Mouse (Mus musculus) splenic B cell, adult 2 months (primary cell): ENCODE data around the gene Chsy1.

Source experiments
- DNase-seq: peaks from one replicate; pipeline ENCODE4 v3.0.0-alpha.2; 2011; ENCODE audit warnings: low read depth, low spot score
- H3K27me3 ChIP-seq: 2 replicates; pipeline ENCODE4 v1.6.1; 2012; ENCODE audit warnings: mild to moderate bottlenecking, low read length, moderate library complexity, mixed read lengths; ENCODE audit not compliant: control insufficient read depth, poor library complexity, insufficient read depth, severe bottlenecking
- H3K36me3 ChIP-seq: 2 replicates; pipeline ENCODE4 v1.6.1; 2012; ENCODE audit warnings: mild to moderate bottlenecking, low read length, moderate library complexity, mixed read lengths; ENCODE audit not compliant: control insufficient read depth, poor library complexity, insufficient read depth, severe bottlenecking

The Chsy1 gene

DNA sequence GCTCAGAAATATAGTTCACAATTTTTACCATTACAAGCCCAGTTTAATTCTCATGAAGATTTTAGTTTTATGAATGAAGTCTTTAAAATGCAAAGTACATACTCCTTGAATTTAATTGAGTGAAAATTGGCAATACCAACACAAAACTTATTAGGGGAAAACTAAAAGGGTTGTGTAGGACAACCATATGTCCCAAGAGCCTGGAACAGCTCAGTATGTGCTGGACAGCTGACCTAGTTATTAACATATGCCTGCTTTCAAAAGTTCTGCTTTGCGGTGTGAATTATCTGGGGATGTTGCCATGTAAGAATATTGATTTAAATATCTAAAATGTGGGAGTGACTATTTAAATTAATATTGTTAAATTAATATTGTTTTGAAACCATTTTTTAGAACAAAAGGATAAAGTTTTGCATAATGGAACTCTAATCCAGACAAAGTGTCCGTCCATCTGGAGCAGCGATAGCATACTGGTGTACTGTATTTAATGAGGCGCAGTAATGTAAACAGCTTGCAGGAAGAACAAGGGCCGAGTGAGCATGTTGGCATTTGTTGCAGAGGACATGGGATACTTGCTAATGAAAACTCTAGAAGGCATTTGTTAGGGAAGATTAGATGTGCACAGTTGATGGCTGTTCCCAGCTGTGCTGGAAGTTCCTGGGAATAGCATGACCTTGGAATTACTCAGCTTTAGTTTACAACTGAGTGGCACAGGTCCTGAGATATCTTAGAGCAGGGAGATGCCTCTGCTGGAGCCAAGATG lies 55.9 kb downstream of the Chsy1 start:
- Histone ChIP-seq H3K36me3 (no peaks in the 10 kb centered on the region; the same call in 1 of the 2 replicates), H3K27me3 (no peaks in the 10 kb centered on the region)
- no peak for DNase-seq

GRCm38 (mm10) chr7:66168877-66169276 lies 59.6 kb downstream of the Chsy1 start:
- Histone ChIP-seq H3K27me3 (no peaks in the 10 kb centered on the region), H3K36me3 (peaks cover 8% of the 10 kb centered on the region)
- no peak for DNase-seq

GRCm38 (mm10) chr7:66169476-66169875 lies 60.2 kb downstream of the Chsy1 start:
- DNase-seq: no peak
- H3K36me3 ChIP-seq: peaks cover 8% of the 10 kb centered on the region
- H3K27me3 ChIP-seq: no peaks in the 10 kb centered on the region

GRCm38 (mm10) chr7:66170802-66171505 lies 61.6 kb downstream of the Chsy1 start:
- H3K36me3 ChIP-seq: peaks cover 8% of the 10 kb centered on the region
- no peaks in the 10 kb centered on the region for H3K27me3 ChIP-seq
- DNase-seq: no peak

DNA sequence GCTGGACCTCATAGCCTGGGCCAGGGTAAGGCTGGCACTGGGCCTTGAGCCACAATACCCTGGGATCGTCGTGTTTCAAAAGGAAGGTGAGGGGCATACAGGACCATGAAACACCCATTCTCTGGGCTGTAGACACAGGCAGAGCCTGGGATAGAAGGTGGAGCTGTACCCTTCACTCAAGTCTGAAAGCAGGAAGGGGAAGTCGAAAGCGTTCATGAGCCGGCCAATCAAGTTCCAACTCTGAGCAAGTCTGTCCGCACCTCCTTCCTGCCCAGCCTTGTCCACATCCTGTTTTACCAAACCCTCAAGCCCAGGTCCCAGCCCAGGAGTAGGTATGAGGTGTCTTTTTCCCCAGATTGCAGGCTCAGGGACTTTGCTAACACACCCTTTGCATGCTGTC lies 66.4 kb downstream of the Chsy1 start:
- Histone ChIP-seq H3K36me3 (peaks cover 8% of the 10 kb centered on the region), H3K27me3 (no peaks in the 10 kb centered on the region)
- DNase-seq: peak; percentile 77

GRCm38 (mm10) chr7:66176256-66176655 lies 66.9 kb downstream of the Chsy1 start:
- Histone ChIP-seq H3K36me3 (peaks cover 8% of the 10 kb centered on the region), H3K27me3 (no peaks in the 10 kb centered on the region)
- DNase-seq: no peak

- DNase-seq: no peak
These were observed 67.6 kb downstream of the Chsy1 start for GRCm38 (mm10) chr7:66176929-66177328.

GRCm38 (mm10) chr7:66178101-66178500 lies 68.8 kb downstream of the Chsy1 start:
- H3K36me3 ChIP-seq: peaks cover 2% of the 10 kb centered on the region; the same call in 1 of the 2 replicates
- no peaks in the 10 kb centered on the region for H3K27me3 ChIP-seq
- no peak for DNase-seq

More at GRCm38 (mm10) chr7:66176929-66177328, 67.6 kb downstream of the Chsy1 start:
- H3K36me3 ChIP-seq: peaks cover 8% of the 10 kb centered on the region
- H3K27me3 ChIP-seq: no peaks in the 10 kb centered on the region

- DNase-seq: peak; percentile 34
- Histone ChIP-seq H3K27me3 (no peaks in the 10 kb centered on the region), H3K36me3 (no peaks in the 10 kb centered on the region)
These were observed 69.8 kb downstream of the Chsy1 start for GRCm38 (mm10) chr7:66179120-66179581.

DNA sequence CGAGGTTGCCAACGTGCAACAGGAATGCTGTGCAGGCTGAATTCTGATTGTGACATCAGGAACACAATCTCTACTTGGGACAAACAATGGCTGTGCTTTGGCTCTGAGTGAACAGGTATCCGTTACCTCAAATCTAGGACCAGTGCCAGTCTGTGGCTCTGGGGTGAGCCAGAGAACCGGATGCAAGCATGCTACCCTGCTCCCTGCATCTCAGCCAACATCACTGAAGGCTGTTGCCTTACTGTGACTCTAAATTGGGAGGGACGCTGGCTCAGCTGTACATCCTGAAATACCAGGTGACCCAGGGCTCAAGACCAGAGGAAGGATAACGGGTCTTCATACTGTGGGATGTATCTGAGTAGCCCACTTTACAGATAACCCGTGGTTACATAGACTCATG lies 70.4 kb downstream of the Chsy1 start:
- H3K36me3 ChIP-seq: no peaks in the 10 kb centered on the region
- DNase-seq: peak; percentile 27
- no peaks in the 10 kb centered on the region for H3K27me3 ChIP-seq

GRCm38 (mm10) chr7:66180260-66180659 lies 70.9 kb downstream of the Chsy1 start:
- H3K27me3 ChIP-seq: no peaks in the 10 kb centered on the region

GRCm38 (mm10) chr7:66180711-66181365 lies 71.5 kb downstream of the Chsy1 start:
- Histone ChIP-seq H3K36me3 (no peaks in the 10 kb centered on the region), H3K27me3 (no peaks in the 10 kb centered on the region)
- DNase-seq: no peak

More at GRCm38 (mm10) chr7:66180260-66180659, 70.9 kb downstream of the Chsy1 start:
- H3K36me3 ChIP-seq: no peaks in the 10 kb centered on the region
- peak; percentile 48 for DNase-seq

- H3K36me3 ChIP-seq: no peaks in the 10 kb centered on the region
- no peaks in the 10 kb centered on the region for H3K27me3 ChIP-seq
- no peak for DNase-seq
These were observed 72.9 kb downstream of the Chsy1 start for GRCm38 (mm10) chr7:66182075-66182715.

GRCm38 (mm10) chr7:66183404-66183803 lies 74.1 kb downstream of the Chsy1 start:
- Histone ChIP-seq H3K27me3 (no peaks in the 10 kb centered on the region), H3K36me3 (no peaks in the 10 kb centered on the region)
- no peak for DNase-seq
